Mouse (Mus musculus): ENCODE measurements around the gene Pitpna.

The Pitpna gene

GRCm38 (mm10) chr11:75632921-75633320, 45.0 kb downstream of the Pitpna start:
- no peak for DNase-seq

- DNase-seq: no peak
These were observed 46.9 kb downstream of the Pitpna start for GRCm38 (mm10) chr11:75634801-75635200.

GRCm38 (mm10) chr11:75635315-75635714, 47.4 kb downstream of the Pitpna start:
- DNase-seq: no peak

GRCm38 (mm10) chr11:75643323-75643722, 55.4 kb downstream of the Pitpna start:
- no peak for DNase-seq

- peak in 1 of 2 experiments; percentile 53 for DNase-seq
These were observed 56.8 kb downstream of the Pitpna start for GRCm38 (mm10) chr11:75644684-75645083.

GRCm38 (mm10) chr11:75647681-75648211, 59.8 kb downstream of the Pitpna start:
- DNase-seq: no peak

GRCm38 (mm10) chr11:75649155-75649561, 61.3 kb downstream of the Pitpna start:
- no peak for DNase-seq

- no peak for DNase-seq
These were observed 62.4 kb downstream of the Pitpna start, which contains the start of gene Myo1c for GRCm38 (mm10) chr11:75650311-75650710. TSS of gene Myo1c (plus strand) at chr11:75650504.

GRCm38 (mm10) chr11:75650958-75651425, 63.1 kb downstream of the Pitpna start:
- DNase-seq: no peak

GRCm38 (mm10) chr11:75651426-75652221, 63.7 kb downstream of the Pitpna start:
- peak; percentile 66 to 68 for DNase-seq

GRCm38 (mm10) chr11:75652222-75652941, 64.5 kb downstream of the Pitpna start:
- DNase-seq: peak; percentile 69 to 76

GRCm38 (mm10) chr11:75652942-75653684, 65.2 kb downstream of the Pitpna start:
- DNase-seq: no peak

GRCm38 (mm10) chr11:75653781-75654470, 66.0 kb downstream of the Pitpna start:
- peak; percentile 58 to 73 for DNase-seq

GRCm38 (mm10) chr11:75654471-75655390, 66.8 kb downstream of the Pitpna start:
- peak in 1 of 2 experiments; percentile 63 for DNase-seq

- peak; percentile 65 to 71 for DNase-seq
These were observed 68.0 kb downstream of the Pitpna start for GRCm38 (mm10) chr11:75655621-75656545.

- no peak for DNase-seq
These were observed 69.0 kb downstream of the Pitpna start for GRCm38 (mm10) chr11:75656621-75657590.

- no peak for DNase-seq
These were observed 69.9 kb downstream of the Pitpna start for GRCm38 (mm10) chr11:75657841-75658240.

GRCm38 (mm10) chr11:75658311-75658710, 70.4 kb downstream of the Pitpna start:
- DNase-seq: no peak

All from thymus, adult 18-20 months (tissue).